Mouse (Mus musculus) stomach, embryonic 16.5 days (tissue): ENCODE measurements around the gene Cacna1a. TPM values are rescaled to one million over a fixed set of nuclear protein-coding genes. Genes with fewer than 3 reads are reported as not detected.
"Not testable (repeated sequence)": the region's sequence is repeated elsewhere in the genome, so short reads cannot be mapped to it uniquely, and the experiment has no call there.

Source experiments
- ATAC-seq: fragments of 200-750 bp; cut with Nextera tagmentation; 2 replicates; pipeline ENCODE4 v1.8.0; 2017; ENCODE audit warnings: moderate number of reproducible peaks, moderate TSS enrichment; ENCODE audit not compliant: insufficient read depth, low FRiP score
- H3K27ac ChIP-seq: fragments of 300-500 bp; sonication (generic); 2 replicates; pipeline ENCODE4 v1.5.1; 2014; ENCODE audit warnings: low read length
- H3K27me3 ChIP-seq: fragments of 300-500 bp; sonication (generic); 2 replicates; pipeline ENCODE4 v1.6.1; 2014; ENCODE audit warnings: low read length, control low read depth, mixed read lengths; ENCODE audit not compliant: control insufficient read depth, insufficient read depth
- H3K36me3 ChIP-seq: fragments of 300-500 bp; sonication (generic); 2 replicates; pipeline ENCODE4 v1.6.1; 2014; ENCODE audit warnings: low read length; ENCODE audit not compliant: control insufficient read depth, insufficient read depth
- H3K4me1 ChIP-seq: fragments of 300-500 bp; sonication (generic); 2 replicates; pipeline ENCODE4 v1.6.1; 2014; ENCODE audit warnings: low read length, control low read depth, mixed read lengths; ENCODE audit not compliant: control insufficient read depth, insufficient read depth
- H3K4me2 ChIP-seq: fragments of 300-500 bp; sonication (generic); 2 replicates; pipeline ENCODE4 v1.6.1; 2014; ENCODE audit warnings: low read depth, low read length, mixed read lengths
- H3K4me3 ChIP-seq: fragments of 300-500 bp; sonication (generic); replicated peaks from 2 replicates; pipeline ENCODE4 v1.5.1; 2014; ENCODE audit warnings: mild to moderate bottlenecking, low read length
- H3K9ac ChIP-seq: fragments of 300-500 bp; sonication (generic); 2 replicates; pipeline ENCODE4 v1.6.1; 2014; ENCODE audit warnings: low read length
- H3K9me3 ChIP-seq: fragments of 300-500 bp; sonication (generic); replicated peaks from 2 replicates; pipeline ENCODE4 v1.6.1; 2016; ENCODE audit warnings: low read length, control low read depth; ENCODE audit not compliant: control insufficient read depth
- WGBS: fragments of 180-500 bp; shearing (Covaris S2); extraction: QIAGEN DNeasy Blood & Tissue Kit; methylation state at CpG from one replicate; pipeline ENCODE4 v1.1.7; 2014; 5-methylcytosine and 5-hydroxymethylcytosine counted together
- polyA plus RNA-seq: library from polyadenylated mRNA; unstranded; fragments of >200 nt; fragmentation: Nextera tagmentation; extraction: Ambion mirVana; gene quantifications from 2 replicates; pipeline ENCODE4 v1.2.1, GENCODE M21; 2015

Gene Cacna1a
- polyA plus RNA-seq, 1 experiment from 2014 or later: 2.0 TPM

GRCm38 (mm10) chr8:84663483-84664327 lies 275.5 kb downstream of the Cacna1a start:
- Histone ChIP-seq H3K4me1 (peaks cover 23% of the 10 kb centered on the region), H3K27ac (peak overlapping the region; percentile 99), H3K9me3 (no peaks in the 10 kb centered on the region), H3K36me3 (no peaks in the 10 kb centered on the region), H3K27me3 (no peaks in the 10 kb centered on the region), H3K9ac (peak overlapping the region; percentile 89), H3K4me3 (peak overlapping the region; percentile 81), H3K4me2 (peak overlapping the region; percentile 78)
- WGBS: 2% methylated on average over 43 of the region's 43 CpGs
- ATAC-seq: peak; percentile 84

DNA sequence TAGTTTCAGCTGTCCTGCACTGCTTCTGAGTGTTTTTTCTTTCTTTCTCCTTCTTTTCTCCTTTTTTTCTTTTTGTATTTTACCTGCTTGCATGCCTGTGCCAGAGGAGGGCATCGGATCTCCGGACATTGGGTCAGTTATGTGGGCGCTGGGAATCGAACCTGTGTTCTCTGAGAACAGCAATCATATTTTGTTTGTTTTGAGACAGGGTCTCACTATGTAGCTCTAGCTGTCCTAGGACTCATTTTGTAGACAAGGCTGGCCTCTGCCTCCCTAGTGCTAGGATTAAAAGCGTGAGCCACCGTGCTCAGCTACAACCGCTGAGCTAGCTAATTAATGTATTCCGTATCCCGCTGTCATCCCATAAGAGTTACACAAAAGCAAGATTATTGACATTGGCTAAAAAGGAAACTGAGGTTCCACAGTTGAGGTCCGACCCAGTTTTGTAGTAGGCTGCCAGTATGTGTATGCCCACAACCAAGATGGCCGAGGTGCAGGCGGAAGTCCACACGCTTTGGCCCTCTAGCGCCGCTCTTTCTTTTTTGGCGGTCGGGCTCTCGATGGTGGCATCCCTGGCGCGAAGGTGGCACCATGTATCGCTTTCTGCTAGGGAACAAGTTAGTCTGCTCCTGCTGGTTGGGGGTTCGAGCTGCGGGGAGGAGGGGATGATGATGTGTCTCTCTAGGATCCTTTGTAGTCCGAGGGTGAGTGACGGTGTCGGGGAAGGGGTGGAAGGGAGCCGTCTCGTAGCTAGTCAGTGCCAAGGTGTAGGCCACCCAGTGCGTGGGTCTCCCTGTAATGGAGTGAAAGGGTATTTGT lies 276.5 kb downstream of the Cacna1a start:
- under 1% methylated on average over 29 of the region's 29 CpGs for WGBS
- Histone ChIP-seq H3K4me2 (peak overlapping the region; percentile 78), H3K36me3 (no peaks in the 10 kb centered on the region), H3K9me3 (no peaks in the 10 kb centered on the region), H3K27ac (peak overlapping the region; percentile 99), H3K4me1 (peaks cover 13% of the 10 kb centered on the region), H3K27me3 (no peaks in the 10 kb centered on the region), H3K4me3 (peak overlapping the region; percentile 81), H3K9ac (peak overlapping the region; percentile 89)
- no peak for ATAC-seq

GRCm38 (mm10) chr8:84665385-84665893 lies 277.2 kb downstream of the Cacna1a start:
- peak overlapping the region; percentile 99 for H3K27ac ChIP-seq
- no peak for ATAC-seq
- WGBS: 1% methylated on average over 14 of the region's 14 CpGs

GRCm38 (mm10) chr8:84668081-84668480 lies 279.8 kb downstream of the Cacna1a start:
- no peak overlapping the region for H3K4me3 ChIP-seq
- no peak overlapping the region; the same call in 1 of the 2 replicates for H3K9ac ChIP-seq
- 0 out of 2 replicates have a peak, but pooled peaks cover under 1% of the 10 kb centered on the region for H3K36me3 ChIP-seq
- 65% methylated on average over 1 of the region's 1 CpGs for WGBS
- no peak overlapping the region for H3K4me2 ChIP-seq
- H3K27ac ChIP-seq: peak overlapping the region; percentile 46
- peaks cover 6% of the 10 kb centered on the region for H3K4me1 ChIP-seq
- ATAC-seq: no peak
- no peaks in the 10 kb centered on the region for H3K27me3 ChIP-seq
- H3K9me3 ChIP-seq: no peaks in the 10 kb centered on the region

More at GRCm38 (mm10) chr8:84665385-84665893, 277.2 kb downstream of the Cacna1a start:
- H3K4me2 ChIP-seq: peak overlapping the region; percentile 78
- H3K27me3 ChIP-seq: no peaks in the 10 kb centered on the region
- peak overlapping the region; percentile 81 for H3K4me3 ChIP-seq
- no peaks in the 10 kb centered on the region for H3K9me3 ChIP-seq
- no peaks in the 10 kb centered on the region for H3K36me3 ChIP-seq
- H3K4me1 ChIP-seq: peaks cover 9% of the 10 kb centered on the region
- peak overlapping the region; percentile 89 for H3K9ac ChIP-seq

- Histone ChIP-seq H3K27me3 (no peaks in the 10 kb centered on the region), H3K4me1 (peaks cover 3% of the 10 kb centered on the region; the same call in 1 of the 2 replicates), H3K27ac (peak overlapping the region; percentile 46), H3K4me2 (no peak overlapping the region), H3K4me3 (no peak overlapping the region), H3K9me3 (no peaks in the 10 kb centered on the region), H3K36me3 (0 out of 2 replicates have a peak, but pooled peaks cover 7% of the 10 kb centered on the region), H3K9ac (no peak overlapping the region)
- 82% methylated on average over 6 of the region's 6 CpGs for WGBS
- no peak for ATAC-seq
Observed at GRCm38 (mm10) chr8:84668731-84669485, 280.7 kb downstream of the Cacna1a start.

DNA sequence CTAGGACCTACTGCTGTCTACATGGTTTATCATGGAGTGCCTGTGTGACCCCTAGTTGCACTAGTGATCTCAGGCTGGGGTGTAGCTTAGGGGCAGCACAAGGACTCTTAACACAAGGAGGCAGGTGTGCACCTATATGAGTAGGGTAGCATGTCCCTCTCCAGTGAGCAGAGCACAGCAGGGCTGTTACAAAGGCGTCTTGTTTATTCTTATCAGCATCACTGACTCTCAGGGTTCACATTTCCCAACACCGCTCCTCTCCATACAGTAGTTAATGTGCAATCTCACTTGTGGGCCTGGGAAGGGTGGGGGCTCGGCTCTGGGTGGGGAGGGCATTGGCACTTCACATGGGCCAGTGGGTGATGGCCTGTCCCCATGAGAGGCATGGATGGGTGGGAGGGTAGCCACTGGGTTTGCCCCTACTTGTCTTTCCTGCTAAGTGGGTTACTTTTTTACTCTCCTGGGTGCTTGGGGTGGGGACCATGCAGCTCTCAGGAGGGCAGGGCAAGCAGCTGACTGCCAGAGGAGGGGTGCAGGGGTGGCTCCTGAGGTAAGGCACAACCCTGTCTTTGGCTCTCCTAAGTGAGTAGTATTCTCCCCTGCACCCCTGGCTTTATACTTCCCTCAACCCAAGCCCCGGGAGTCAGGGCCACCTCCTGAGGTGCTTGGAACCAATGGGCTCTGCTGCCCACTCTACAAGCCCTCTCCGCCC lies 282.2 kb downstream of the Cacna1a start:
- H3K27me3 ChIP-seq, H3K4me3 ChIP-seq, H3K4me1 ChIP-seq, ATAC-seq, H3K27ac ChIP-seq, H3K4me2 ChIP-seq, H3K9me3 ChIP-seq, H3K9ac ChIP-seq: not testable (repeated sequence)
- peaks cover 14% of the 10 kb centered on the region; the same call in 1 of the 2 replicates for H3K36me3 ChIP-seq
- 82% methylated on average over 5 of the region's 5 CpGs for WGBS

DNA sequence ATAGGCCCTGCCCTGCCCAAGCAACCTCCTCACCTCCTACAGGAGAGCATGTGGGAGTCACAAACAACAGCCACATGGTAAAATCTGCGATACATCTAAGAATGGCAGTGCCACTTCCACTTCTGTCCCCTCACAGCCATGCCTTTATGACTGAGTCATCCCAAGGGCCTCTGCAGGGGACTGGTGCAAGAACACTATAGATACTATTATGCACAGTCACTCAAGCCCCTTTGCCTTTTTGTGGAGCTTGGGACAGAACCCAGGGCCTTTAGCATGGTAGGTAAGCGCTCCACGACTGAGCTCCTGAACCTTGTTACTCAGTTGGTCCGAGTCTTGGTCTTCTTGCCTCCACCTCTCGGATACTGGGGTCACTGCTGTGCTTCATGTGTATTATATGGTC lies 289.1 kb downstream of the Cacna1a start:
- H3K36me3 ChIP-seq: peaks cover 16% of the 10 kb centered on the region; the same call in 1 of the 2 replicates
- H3K4me3 ChIP-seq: no peak overlapping the region
- H3K4me1 ChIP-seq: no peaks in the 10 kb centered on the region
- ATAC-seq: no peak
- H3K9ac ChIP-seq: no peak overlapping the region
- H3K27me3 ChIP-seq: no peaks in the 10 kb centered on the region
- H3K27ac ChIP-seq: no peak overlapping the region
- no peaks in the 10 kb centered on the region for H3K9me3 ChIP-seq
- 89% methylated on average over 5 of the region's 5 CpGs for WGBS
- no peak overlapping the region for H3K4me2 ChIP-seq

DNA sequence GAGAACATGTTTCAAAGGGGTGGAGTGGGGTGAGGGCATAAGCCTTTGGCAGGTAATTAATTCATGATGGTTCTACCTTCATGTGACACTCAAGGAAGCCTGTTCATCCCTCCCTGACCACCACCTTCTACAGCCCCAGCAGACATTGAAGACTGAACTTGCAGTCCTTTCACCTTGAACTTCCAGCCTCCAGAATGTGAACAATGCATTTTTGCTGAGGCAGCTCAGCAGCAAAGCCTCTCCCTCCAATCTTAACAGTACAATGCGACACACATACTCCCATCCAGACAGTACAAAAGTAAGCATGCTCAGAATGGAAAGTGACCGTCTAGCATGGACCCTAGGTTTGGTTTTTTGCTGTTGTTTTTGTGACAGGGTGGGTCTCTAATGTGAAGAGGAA lies 293.2 kb downstream of the Cacna1a start:
- ATAC-seq: no peak
- Histone ChIP-seq H3K4me1 (peaks cover 11% of the 10 kb centered on the region; the same call in 1 of the 2 replicates), H3K9me3 (no peaks in the 10 kb centered on the region), H3K9ac (no peak overlapping the region; the same call in 1 of the 2 replicates), H3K4me3 (no peak overlapping the region), H3K27ac (no peak overlapping the region), H3K27me3 (no peaks in the 10 kb centered on the region), H3K36me3 (no peaks in the 10 kb centered on the region), H3K4me2 (no peak overlapping the region)
- WGBS: 85% methylated on average over 2 of the region's 2 CpGs
